In the genomic region with DNA sequence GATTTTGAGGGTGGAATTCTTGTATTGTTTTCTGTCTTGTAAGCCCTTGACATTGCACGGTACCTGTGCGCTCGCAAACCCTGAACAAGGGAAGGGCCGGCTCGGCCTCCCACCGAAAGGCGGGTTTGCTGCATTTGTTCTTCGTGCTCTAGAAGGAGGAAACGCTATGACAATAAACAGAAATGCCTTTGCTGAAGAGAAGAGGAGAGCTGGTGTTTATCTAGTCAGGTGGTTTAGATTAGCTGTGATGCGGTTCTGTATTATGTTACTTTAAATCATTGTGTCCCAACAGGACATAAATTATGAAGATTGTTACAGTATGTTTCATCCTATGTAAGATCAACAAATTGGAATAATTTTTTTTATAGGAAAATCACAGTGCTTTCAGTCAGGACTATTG, we compare ENCODE assay signal across 18 mouse cellular contexts. TPM values are rescaled to one million over a fixed set of nuclear protein-coding genes. Genes with fewer than 3 reads are reported as not detected.
"Had no signal": no experiment of that assay in that cellular context is flagged by ENCODE, and none has a peak within 500 bp of the region (broad histone marks: within the 10 kb centered on the region; RNA-seq: fewer than 3 reads in every experiment).

No protein-coding gene starts in this region.

- H3K9ac ChIP-seq: liver, embryonic 15.5 days; neural tube, embryonic 12.5 days; stomach, embryonic 15.5 days had no signal

- H3K4me2 ChIP-seq: liver, embryonic 11.5 days; liver, embryonic 15.5 days; neural tube, embryonic 12.5 days; stomach, embryonic 15.5 days had no signal

- H3K27ac ChIP-seq: liver, embryonic 15.5 days; neural tube, embryonic 12.5 days; stomach, embryonic 15.5 days had no signal

- H3K36me3 ChIP-seq: liver, embryonic 15.5 days; neural tube, embryonic 12.5 days; stomach, embryonic 15.5 days had no signal

- ATAC-seq: lung, postnatal 0 days had no signal

- H3K27me3 ChIP-seq: liver, embryonic 15.5 days; neural tube, embryonic 12.5 days; stomach, embryonic 15.5 days had no signal

- H3K4me1 ChIP-seq: liver, embryonic 15.5 days had no signal

- DNase-seq: kidney, adult 18-20 months; kidney, postnatal 25 days; layer of hippocampus, adult 9-11 months; layer of hippocampus, postnatal 36 days; lung, adult 2 months; lung, postnatal 36 days; midbrain, embryonic 14.5 days; right cerebral cortex, postnatal 14 days; thymus, adult 2 months; thymus, postnatal 25 days had no signal

- H3K9me3 ChIP-seq: liver, embryonic 15.5 days; neural tube, embryonic 12.5 days; stomach, embryonic 15.5 days had no signal

- H3K4me3 ChIP-seq: liver, embryonic 15.5 days; neural tube, embryonic 12.5 days; stomach, embryonic 15.5 days had no signal

RNA-seq across cellular contexts. Expression of a gene that starts 22.9 kb away (rescaled TPM):
- total RNA-seq: layer of hippocampus, adult 18-20 months; megakaryocyte progenitor cell, adult 5-6 weeks; monocyte, adult 5-6 weeks had no signal
- polyA plus RNA-seq: liver, embryonic 11.5 days; liver, embryonic 15.5 days; midbrain, embryonic 14.5 days; neural tube, embryonic 12.5 days; stomach, embryonic 15.5 days; thymus, adult 2 months had no signal
